Mouse (Mus musculus) E14TG2a.4 (cell line): ENCODE measurements at regions not wholly inside any gene's neighbourhood (a gene's known extent, or its start where the extent isn't known, plus 50 kb on each side); places are given as distances from the start of the nearest gene placed in this dataset.

Source experiments
- CTCF ChIP-seq: conservative IDR thresholded peaks from 2 replicates; pipeline ENCODE4 v1.5.1; 2014; ENCODE audit warnings: low read length
- NANOG ChIP-seq: IDR thresholded peaks from 2 replicates; pipeline ENCODE4 v1.6.1; 2014; ENCODE audit warnings: borderline replicate concordance, low read length, mixed read lengths

DNA sequence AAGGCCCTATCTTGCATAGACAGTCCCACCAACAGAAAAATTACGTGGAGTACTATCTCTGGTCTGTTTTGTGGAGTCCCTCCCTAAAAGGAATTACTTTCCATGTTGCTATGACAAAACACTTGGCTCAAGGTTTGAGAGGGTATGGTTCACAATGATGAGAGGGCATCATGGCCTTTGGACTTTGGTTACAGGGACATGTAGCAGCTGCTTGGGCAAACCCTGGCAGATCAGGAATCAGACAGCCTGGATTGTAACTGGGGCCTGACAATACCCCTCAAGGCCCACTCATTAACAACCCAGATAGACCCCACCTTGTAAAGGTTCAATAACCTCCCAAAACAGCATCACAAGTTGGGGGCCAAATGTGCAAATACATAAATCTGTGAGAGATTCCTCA, 237.0 kb upstream of the Gm21798 start:
- TF ChIP-seq CTCF (no peak), NANOG (no peak)
